Mouse (Mus musculus) left cerebral cortex, postnatal 36 days (tissue): ENCODE results near the gene Prpf40a. TPM values are rescaled to one million over a fixed set of nuclear protein-coding genes. Genes with fewer than 3 reads are reported as not detected.
A peak's percentile ranks its signal among the peaks of the same experiment; 100 is the strongest.

ENCODE experiments used
- DNase-seq, 2 experiments: peaks; one replicate each; pipeline ENCODE4 v3.0.0; 2021 to 2022; ENCODE audit warnings: low spot score in 2 of 2, mixed read lengths in 1 of 2
- intact Hi-C: fragments of 180-260 bp; cut with DNase I; formaldehyde crosslinking; loops from one replicate; pipeline ENCODE4 v1.15.1; 2025
- total RNA-seq, 2 experiments: library from RNA; stranded (reverse); gene quantifications; 2 replicates each; pipeline ENCODE4 v1.2.3; 2021

Gene Prpf40a
- 10 to 100 TPM; 34.6 to 40.9 TPM for total RNA-seq

DNA sequence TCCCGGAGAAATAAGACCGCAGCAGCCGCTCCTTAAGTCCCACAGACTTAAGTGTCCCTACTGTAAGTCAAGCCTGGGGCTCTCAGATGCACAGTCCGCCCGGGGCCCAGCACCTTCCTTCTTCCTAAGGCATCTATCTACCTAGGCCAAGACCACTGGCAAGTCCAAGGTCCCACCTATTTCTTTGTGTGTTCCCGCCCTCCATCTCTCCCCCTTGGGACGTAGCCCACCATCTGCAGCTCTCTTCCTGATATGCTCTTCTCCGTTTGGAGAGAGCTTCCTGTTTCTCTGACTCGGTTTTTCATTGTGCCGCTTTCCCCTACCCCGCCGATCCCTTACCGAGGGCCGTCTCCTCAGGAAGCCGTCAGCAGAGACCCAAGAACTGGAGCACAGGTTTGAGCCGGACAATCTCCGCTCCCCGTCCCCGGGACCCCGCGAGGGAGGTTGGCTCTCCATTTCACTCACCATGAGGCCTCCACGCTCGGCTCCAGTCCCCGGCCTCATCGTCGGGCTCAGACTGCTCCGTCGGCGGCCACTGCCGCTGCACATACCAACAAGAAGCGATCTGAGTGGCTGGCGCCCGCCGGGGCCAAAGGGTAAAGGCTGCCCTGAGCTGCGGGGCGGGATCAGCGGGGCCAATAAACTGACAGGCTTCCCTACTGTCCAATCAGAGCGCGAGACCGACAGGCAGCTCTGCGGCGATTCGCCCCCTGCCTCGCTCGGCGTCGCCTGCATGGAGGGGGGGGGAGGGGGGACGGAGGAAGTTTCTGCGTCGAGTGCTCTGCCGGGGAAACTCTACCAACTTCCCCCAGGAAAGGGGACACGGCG is at the start of gene Prpf40a:
TSS of gene Prpf40a (minus strand) at position 601 of the 828 bp plus-strand sequence.
- peak; percentile 99 to 100 for DNase-seq
- intact Hi-C loops, result loop anchor here (10.0 kb wide), 1 partner anchor 446 kb away; the partner anchor contains the start of gene Stam2

DNA sequence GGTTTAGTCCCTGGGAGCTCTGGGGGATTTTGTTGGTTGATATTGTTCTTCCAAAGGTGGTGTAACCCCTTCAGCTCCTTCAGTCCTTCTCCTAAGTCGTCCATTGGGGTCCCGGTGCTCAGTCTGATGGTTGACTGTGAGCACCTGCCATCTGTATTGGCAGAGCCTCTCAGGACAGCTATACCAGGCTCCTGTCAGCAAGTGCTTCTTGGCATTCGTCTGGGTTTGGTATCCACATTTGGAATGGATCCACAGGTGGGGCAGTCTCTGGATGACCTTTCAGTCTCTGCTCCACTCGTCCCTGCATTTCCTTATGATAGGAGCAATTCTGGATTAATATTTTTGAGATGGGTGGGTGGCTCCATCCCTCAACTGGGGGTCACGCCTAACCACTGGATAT is 31.2 kb upstream of the Prpf40a start:
- intact Hi-C loops, result no loop called here
- DNase-seq, result no peak

DNA sequence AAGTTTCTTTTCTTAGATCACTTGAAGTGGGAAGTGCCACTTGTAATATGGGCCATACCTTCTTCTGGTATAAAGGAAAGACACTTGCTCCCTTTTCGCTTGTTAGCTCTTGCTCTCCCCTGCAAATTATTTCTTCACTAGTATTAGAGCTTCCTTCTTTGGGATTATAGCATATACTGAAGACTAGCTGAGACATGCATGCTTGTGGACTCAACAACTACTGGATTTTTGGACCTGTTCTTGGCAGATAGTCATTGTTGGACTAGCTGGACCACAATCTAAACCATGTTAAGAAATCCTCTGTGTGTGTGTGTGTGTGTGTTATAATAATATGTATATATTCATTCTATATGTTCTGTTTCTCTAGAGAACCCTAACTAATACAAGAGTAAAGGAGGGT is 22.4 kb upstream of the Prpf40a start:
- intact Hi-C loops, result no loop called here
- no peak for DNase-seq

DNA sequence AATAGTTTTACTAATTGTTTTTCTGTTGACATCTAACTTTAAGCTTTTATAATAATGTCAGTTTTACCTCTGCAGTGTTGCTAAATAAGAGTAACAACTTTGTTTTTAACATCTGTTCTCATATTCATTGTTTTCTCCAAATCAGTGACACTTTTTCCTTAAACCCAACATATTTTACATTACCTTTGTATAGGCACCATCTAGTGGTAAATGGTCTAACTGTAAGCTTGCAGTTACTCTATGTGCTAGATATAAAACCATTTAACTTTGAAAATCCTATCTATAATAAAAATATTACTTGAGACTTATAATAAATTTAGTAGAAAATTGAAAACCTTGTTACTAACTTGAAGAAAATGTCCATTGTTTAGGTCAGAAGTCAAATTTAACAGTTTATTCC is 15.7 kb upstream of the Prpf40a start:
- intact Hi-C loops, result loop anchor here (5.0 kb wide), 1 partner anchor 881 kb away; the partner anchor contains the start of gene Rprm
- no peak for DNase-seq

DNA sequence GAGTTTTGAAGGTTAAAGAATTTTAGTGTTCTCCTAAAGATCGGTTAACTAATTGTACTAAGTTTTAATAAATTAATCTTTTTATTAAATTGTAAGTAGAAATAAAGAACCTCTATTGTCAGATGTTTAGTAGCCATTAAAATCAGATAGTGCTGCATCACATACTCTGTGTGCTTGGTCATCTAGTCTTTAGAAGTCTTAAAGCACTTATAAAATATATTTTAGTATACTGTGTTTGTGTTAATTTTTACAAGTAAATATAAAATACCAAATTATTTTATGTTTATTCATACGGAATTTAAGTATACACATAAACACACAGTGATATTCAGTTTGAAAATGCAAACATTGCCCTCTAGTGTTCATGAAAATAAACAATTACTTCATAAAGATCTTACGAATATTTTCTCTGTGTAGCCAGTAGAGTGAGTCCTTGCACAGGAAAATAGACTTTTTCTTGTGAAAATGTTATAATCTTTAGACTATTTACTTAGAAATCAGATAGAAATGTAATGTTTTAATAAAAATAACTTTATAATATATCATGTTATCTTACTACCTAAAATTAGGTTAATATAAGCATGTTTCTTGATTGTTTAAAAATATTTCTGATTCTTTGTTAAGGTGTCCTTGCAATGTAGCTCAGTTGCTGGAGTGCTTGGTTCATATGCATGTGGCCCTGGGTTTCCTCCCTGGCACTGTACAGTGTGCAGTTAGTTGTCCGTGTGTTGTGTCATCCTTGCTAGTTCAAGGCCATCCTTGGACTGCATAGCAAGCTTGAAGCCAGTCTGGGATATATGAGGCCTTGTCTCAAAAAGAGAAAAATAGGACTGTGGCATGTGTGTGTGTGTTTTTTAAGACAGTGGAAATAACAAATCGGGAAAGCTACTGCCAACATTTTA is 13.5 kb upstream of the Prpf40a start:
- intact Hi-C loops, result loop anchor here (5.0 kb wide), 1 partner anchor 883 kb away; the partner anchor contains the start of gene Rprm
- no peak for DNase-seq

DNA sequence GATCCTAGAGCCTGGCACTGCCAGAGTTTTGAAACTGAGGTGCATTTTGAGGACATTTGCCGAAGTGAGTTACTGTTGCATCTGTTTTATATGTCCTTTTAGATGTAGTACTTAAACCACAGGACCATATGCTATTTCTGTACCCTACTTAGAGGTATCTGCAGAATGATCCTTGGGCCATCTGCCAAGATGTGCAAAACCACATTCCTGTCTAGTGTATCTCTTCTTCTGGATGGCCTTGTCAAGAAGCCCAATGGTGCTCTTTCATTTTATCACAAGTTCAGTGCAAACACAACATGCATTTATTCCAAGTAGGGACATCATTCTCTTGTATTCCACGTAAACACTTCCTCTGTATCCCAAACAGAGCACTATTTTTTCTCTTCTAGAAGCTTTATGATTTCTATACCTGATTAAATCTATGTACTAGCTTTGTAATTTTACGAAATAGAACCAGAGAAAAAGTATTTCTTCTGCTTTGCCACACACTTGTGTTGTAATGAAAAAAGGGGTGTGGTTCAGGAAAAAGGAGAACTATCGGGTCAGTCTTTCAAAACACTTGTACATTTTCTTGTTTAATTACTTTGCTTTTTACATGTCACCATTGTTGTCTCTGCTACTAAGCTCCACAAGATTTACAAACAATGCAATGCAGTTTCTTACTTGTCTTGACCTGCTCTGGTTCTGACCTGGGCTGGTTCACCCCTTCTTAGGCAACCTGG is 9.2 kb upstream of the Prpf40a start:
- intact Hi-C loops, result no loop called here
- no peak for DNase-seq

DNA sequence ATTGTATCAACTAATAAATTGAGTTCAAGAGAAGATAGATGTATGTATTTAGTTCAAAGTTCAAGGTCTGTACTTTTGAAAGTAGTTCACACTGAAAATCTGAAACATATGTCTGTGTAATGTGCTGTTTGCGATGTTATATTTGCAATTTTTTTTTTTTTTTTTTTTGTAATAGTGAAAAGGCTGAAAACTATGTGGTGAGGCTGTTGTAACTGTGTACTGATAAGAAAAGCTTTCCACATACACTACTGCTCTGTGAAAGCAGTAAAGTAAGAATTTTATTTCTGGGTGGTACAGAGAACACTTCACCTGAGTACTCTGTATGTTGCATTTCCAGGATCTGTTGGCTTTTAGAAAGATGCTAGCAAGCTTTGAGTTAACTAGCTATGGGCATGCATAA is 8.1 kb upstream of the Prpf40a start:
- DNase-seq, result no peak
- intact Hi-C loops, result loop anchor here (10.0 kb wide), 1 partner anchor 454 kb away; the partner anchor contains the start of gene Stam2

DNA sequence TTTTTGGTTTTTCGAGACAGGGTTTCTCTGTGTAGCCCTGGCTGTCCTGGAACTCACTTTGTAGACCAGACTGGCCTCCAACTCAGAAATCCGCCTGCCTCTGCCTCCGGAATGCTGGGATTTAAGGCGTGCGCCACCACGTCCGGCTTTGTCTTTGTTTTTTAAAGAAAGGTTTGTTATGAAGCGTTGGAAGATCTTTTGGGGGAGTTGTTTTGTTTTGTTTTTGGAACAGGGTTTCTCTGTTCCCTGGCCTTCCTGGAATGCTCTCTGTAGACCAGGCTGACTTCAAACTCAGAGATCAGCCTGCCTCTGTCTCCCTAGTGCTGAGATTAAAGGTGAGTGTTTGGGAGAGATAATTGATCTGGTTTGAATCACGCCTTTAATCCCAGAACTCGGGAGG is 5.3 kb upstream of the Prpf40a start:
- no peak for DNase-seq
- intact Hi-C loops, result loop anchor here (10.0 kb wide), 1 partner anchor 452 kb away; the partner anchor contains the start of gene Stam2

DNA sequence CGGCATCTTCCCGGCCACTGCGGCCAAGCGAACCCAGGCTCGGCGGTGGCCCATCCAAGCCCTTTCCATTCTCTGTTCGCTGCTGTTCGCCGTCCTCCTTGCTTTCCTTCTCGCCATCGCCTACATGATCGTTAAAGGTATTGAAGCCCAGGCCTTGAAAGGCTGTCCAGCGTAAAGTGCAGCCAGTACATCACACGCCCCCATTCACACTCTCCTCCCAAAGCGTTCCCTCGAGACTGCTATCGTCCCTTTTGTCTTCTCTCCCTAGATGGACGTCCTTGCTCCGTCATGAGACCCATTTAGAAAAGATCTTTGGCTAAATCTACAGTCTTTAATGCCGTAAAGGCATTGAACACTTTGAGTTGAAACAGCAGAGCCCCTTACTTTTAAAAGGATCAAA is 1.3 kb upstream of the Prpf40a start:
- intact Hi-C loops, result loop anchor here (10.0 kb wide), 1 partner anchor 448 kb away; the partner anchor contains the start of gene Stam2
- DNase-seq, result no peak

DNA sequence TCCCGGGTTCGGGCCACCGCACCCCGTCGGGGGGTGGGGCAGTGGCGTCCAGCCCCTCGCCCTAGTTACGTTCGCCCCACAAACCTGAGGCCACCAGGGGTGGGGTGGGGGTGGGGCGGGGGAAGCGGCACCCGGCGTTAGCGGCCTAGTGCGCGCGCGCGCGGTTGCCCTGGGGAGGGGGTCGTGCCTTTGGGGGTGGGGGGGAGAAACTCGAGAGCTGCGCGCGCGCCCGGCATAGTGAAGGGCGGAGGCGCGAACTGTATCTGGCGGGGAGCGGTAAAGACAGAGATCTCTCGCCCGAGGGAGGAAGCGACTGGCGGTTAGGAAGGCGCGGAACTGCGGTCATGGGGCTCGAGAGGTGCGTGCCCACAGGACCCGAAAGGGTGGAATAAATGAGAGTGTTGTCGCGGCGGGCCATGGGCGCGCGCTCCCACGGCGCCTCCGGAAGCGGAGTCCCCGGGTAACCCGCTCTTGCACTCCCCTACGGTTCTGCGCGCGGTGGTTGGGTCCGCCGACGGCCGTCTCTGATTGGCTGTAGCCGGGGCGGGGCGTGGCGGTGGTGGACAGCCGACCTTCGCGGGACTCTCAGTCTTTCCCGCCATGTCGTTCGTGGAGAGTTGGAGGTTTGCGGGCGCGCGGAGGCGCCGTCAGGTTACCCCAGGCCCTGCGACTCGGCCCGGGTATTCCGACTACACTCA is 588 bp upstream of the Prpf40a start, which contains the start of gene Arl6ip6:
TSS of gene Arl6ip6 (plus strand) at position 204 of the 698 bp plus-strand sequence.
- intact Hi-C loops, result loop anchor here (10.0 kb wide), 1 partner anchor 447 kb away; the partner anchor contains the start of gene Stam2

DNA sequence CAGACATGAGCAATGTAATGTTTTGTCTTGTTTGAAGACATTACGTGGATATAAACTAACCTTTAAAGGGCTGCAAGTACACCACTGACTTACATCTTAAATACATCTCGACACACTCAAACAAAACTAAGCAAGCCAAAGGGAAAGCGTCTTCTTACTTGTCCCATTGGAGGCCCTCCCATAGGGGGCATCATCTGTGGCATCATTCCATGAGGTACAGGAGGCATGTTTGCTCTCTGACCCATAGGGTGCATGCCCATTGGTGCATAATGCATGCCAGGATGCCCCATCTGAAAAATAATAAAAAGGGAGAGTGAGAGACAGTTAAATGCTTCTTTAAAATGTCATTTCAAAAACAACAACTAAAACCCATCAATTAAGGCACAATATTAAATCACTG is 1.3 kb downstream of the Prpf40a start:
- DNase-seq, result no peak
- intact Hi-C loops, result loop anchor here (10.0 kb wide), 1 partner anchor 445 kb away; the partner anchor contains the start of gene Stam2

More for the DNA sequence above, 588 bp upstream of the Prpf40a start, which contains the start of gene Arl6ip6:
- peak; percentile 98 for DNase-seq

DNA sequence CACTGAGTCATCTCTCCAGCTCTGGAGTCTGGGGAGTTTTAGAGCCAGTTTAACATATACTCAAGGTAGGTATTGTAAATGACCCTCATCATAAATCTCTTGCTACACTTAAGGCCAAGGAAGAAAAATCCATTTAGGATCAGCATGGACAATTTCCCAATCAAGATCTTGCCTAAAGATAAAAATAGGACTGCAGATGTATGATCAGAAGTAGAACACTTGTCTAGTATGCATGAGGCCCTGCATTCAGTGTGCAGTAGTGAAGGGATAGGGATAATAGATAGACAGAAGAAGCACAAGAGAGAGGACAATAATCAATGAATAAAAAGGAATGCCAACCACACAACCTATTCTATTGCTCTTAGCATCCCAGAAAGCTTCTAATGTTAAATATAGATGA is 11.2 kb downstream of the Prpf40a start:
- intact Hi-C loops, result no loop called here
- DNase-seq, result no peak

DNA sequence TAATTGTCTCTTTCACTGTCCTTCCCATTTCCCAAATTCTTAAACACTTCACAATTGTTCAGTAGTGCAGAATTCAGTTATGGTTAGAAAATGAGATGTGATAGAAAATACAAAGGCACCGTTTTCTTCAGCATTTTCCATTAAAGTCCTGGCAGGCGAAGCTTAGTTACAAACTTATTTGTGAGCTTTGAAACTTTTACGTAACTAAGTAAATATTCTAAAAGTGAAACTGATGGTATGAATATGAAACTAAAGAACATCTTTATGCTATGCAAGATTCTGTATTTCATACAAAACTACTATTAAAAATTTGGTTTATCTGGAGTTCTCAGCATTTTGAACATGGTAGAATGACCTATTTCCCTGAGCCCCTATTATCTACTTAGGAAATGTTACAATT is 12.1 kb downstream of the Prpf40a start:
- no peak for DNase-seq
- intact Hi-C loops, result no loop called here

DNA sequence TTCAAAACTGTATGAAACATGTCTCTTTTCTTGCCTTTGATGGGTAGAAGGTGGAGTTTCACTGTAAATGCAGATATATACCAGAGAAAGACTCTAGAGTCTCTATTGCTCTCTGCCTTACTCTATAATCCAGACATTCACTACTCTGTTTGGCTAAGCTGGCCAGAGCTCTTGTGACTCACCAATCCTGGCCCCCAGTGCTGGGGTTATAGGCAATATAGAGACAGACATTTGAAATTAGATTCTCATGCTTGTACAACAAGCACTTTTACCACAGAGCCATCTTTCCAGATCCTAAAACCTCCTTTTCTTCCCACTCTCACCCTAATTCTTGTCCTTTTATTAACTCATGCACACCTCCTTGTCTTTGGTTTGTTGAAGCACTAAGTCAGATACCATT is 17.1 kb downstream of the Prpf40a start:
- DNase-seq, result no peak
- intact Hi-C loops, result no loop called here

DNA sequence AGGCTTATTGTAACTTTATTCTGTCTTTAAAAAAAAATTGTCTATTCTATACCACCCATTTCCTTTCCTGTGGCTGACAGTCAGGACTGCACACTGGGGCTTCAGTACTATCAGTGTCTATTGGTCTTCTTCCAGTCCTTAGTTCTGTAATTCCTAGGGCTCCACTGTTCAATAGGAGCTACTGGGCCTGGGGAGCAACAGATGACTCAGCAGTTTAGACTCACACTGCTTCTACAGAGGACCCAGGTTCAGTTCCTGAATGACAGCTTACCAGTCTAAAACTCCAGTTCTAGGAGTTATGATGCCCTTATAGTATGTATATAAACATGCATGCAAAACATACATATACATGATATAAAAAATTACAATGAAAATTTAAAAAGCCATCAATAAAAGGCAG is 44.2 kb downstream of the Prpf40a start:
- intact Hi-C loops, result no loop called here
- no peak for DNase-seq

DNA sequence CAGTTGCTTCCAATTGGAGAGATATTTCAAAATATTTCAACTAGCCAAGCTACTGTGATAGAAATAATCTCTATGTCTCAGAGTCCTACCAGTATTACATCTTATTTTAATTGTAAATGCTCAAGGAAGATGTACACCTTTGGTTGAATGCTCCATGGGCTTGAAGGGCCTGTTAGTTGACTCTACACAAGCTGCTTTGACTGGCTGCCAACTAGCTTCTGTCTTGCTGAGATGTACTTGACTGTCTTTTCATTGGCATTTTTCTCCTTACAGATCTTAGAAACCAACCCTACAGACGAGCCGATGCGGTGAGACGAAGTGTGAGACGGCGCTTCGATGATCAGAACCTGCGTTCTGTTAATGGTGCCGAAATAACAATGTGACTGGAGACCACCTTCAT is 59.5 kb downstream of the Prpf40a start:
- no peak for DNase-seq
- intact Hi-C loops, result no loop called here

DNA sequence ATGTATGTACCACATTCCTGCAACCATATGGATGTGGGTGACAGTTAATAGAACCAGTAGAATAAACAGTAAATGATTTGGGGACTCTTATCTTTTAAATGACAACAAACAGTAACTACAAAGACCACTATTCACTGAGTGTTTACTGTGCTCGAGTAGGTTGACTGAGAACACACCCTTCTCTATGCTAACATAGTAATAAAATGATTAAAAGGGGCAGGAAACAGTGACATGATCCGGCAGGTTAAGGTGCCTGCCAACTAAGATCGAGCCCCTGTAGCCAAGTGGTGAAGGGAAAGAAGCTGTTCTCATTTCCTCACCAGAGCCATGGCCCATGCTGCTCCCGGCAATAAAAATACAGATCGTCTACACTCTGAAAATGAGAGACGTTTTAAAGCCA is 62.0 kb downstream of the Prpf40a start:
- DNase-seq, result no peak
- intact Hi-C loops, result no loop called here

DNA sequence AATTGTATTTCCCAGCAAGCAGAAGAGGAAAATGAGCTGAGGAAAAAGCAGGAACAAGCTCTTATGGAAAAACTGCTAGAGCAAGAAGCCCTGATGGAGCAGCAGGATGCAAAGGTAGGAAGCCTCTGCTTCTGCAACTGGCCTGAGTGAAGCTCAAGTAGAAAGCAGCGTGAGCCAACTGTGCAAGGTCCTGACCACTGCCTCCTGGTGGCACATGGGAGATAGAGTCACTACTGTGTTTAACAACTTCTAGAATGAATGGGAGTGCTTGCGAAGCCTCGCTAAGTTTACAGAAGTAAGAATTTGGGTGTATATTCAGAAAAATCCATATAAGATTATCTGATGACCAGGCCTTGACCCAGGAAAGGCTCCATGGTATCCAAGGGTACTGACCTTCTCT is 65.1 kb downstream of the Prpf40a start:
- no peak for DNase-seq
- intact Hi-C loops, result no loop called here

DNA sequence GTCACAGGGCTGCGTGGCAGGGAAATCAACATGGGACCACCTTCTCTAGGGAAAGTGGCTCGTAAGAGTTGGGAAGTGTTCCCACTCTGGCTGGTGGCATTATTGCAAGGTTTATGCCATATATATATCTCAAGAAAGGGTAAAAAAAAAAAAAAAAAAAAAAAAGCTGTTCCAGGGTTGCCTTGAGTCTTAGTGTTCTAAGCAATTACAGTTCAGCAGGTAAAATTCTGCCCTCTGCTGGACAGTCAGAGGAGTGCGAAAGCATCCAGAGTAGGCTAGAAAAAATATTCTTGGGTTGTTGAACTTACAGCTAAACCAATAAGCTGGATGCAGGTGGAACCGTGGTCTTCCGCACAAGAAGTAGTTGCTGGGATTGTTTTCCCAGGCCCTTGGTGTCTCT is 69.3 kb downstream of the Prpf40a start:
- intact Hi-C loops, result loop anchor here (2.0 kb wide), 1 partner anchor 365 kb away; no protein-coding TSS in a partner anchor
- DNase-seq, result peak; percentile 41 to 42
